Mouse (Mus musculus) limb, embryonic 10.5 days (tissue): ENCODE results near the gene Slc16a2. TPM values are rescaled to one million over a fixed set of nuclear protein-coding genes. Genes with fewer than 3 reads are reported as not detected.
"Not testable (repeated sequence)": the region's sequence is repeated elsewhere in the genome, so short reads cannot be mapped to it uniquely, and the experiment has no call there.

Source experiments
- DNase-seq: peaks from one replicate; pipeline ENCODE4 v3.0.0-alpha.2; 2017; ENCODE audit warnings: low spot score
- H3K27ac ChIP-seq: fragments of 300-500 bp; sonication (generic); 2 replicates; pipeline ENCODE4 v1.5.1; 2016; ENCODE audit warnings: mild to moderate bottlenecking
- H3K27me3 ChIP-seq: fragments of 300-500 bp; sonication (generic); 2 replicates; pipeline ENCODE4 v1.6.1; 2016; ENCODE audit warnings: low read depth, mild to moderate bottlenecking; ENCODE audit not compliant: poor library complexity, severe bottlenecking
- H3K36me3 ChIP-seq: fragments of 300-500 bp; sonication (generic); 2 replicates; pipeline ENCODE4 v1.6.1; 2016; ENCODE audit warnings: mild to moderate bottlenecking, moderate library complexity
- H3K4me1 ChIP-seq: fragments of 300-500 bp; sonication (generic); 2 replicates; pipeline ENCODE4 v1.6.1; 2016
- H3K4me3 ChIP-seq: fragments of 300-500 bp; sonication (generic); 2 replicates; pipeline ENCODE4 v1.5.1; 2016; ENCODE audit warnings: mild to moderate bottlenecking, moderate library complexity
- H3K9me3 ChIP-seq: fragments of 300-500 bp; sonication (generic); replicated peaks from 2 replicates; pipeline ENCODE4 v1.6.1; 2016; ENCODE audit warnings: mild to moderate bottlenecking
- WGBS: fragments of 180-500 bp; shearing (Covaris S2); methylation state at CpG from one replicate; pipeline ENCODE4 v1.1.7; 2016; 5-methylcytosine and 5-hydroxymethylcytosine counted together
- polyA plus RNA-seq: library from polyadenylated mRNA; unstranded; fragments of >200 nt; fragmentation: Nextera tagmentation; extraction: Ambion mirVana; gene quantifications from 2 replicates; pipeline ENCODE4 v1.2.1, GENCODE M21; 2016

The Slc16a2 gene
- polyA plus RNA-seq, 1 experiment from 2014 or later = 14.8 TPM

DNA sequence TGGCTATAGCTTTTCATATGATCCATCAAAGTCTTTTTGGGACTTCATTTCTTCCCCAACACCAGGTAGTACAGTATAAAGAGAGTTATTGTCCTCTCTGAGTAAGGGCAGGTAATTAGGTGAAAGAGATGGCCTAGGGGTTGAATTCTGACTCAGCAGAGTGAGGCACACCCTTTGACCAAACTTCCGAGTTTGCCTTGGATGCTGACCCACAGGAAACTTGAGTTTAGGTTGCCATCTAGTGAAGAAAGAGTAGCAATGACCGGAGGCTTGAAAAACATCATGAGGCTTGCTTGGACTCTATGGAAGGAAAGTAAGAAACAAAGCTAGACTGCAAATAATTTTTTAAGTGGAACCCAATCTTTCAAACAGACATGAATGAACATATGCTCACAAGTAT is 147.1 kb downstream of the Slc16a2 start:
- Histone ChIP-seq H3K4me3 (no peak overlapping the region), H3K27ac (no peak overlapping the region), H3K36me3 (no peaks in the 10 kb centered on the region), H3K9me3 (no peaks in the 10 kb centered on the region), H3K27me3 (peaks cover 48% of the 10 kb centered on the region), H3K4me1 (no peaks in the 10 kb centered on the region)
- DNase-seq = no peak
- 26% methylated on average over 2 of the region's 2 CpGs for WGBS

DNA sequence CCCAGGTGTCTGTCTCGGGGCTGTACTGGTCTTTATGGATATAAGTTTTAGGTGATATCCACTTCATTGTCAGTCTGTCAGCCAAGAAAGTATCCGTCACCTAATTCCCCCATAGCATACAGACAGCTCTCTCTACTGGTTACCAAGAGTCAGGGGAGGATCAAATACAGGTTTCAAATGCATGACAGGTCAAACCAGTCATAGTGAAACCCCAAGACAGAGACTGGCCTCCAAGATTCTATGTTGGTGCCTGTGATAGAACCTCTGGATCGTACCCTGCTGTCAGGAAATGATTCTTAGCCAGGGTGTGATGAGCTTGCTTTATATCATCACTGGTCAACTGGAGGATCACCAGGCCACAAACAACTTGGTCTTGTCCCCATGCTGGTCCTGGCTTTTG is 148.0 kb downstream of the Slc16a2 start:
- Histone ChIP-seq H3K4me1 (no peaks in the 10 kb centered on the region), H3K27ac (no peak overlapping the region), H3K4me3 (no peak overlapping the region), H3K27me3 (peaks cover 39% of the 10 kb centered on the region), H3K9me3 (no peaks in the 10 kb centered on the region), H3K36me3 (no peaks in the 10 kb centered on the region)
- no peak for DNase-seq
- WGBS = 77% methylated on average over 3 of the region's 3 CpGs

DNA sequence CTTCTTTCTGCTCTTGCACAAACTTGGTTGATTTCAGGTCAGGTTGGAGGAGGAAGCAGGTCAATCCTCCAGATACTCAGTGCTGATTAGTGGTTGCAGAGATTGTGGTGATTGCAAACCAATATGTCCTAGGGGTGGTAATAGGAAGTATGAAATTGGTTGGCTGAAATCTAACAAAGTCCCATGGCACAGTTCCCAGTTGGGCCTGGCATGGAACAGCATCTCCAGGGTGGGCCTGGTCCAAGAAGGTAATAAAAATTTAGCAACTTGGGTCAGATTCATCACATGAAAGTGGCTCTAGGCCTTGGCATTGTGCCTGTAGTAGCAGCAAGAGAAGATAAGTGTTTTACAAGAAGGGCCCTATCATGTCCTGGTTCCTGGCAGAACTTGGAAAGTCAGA is 151.5 kb downstream of the Slc16a2 start:
- no peaks in the 10 kb centered on the region for H3K4me1 ChIP-seq
- H3K36me3 ChIP-seq = no peaks in the 10 kb centered on the region
- H3K27ac ChIP-seq = no peak overlapping the region
- H3K4me3 ChIP-seq = no peak overlapping the region
- H3K9me3 ChIP-seq = no peaks in the 10 kb centered on the region
- H3K27me3 ChIP-seq = peaks cover 32% of the 10 kb centered on the region
- DNase-seq = no peak

DNA sequence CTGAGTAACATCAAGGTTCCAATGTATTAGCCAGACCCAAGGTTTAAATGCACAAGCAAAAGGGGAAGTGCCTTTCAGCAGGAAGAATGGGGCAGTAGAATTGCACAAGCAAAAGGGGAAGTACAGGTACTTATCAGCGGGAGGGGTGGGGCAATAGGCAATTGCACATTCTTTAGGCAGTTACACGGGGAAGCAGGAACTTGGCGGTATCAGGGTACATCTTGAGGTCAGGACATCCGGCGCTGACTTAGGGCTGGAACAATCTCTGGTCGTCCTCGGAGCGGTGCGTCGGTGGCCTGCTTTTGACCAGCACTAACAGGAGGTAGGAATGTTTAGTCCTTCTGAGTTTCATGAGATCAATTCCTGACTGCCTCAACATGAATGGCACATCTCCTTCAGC is 157.3 kb downstream of the Slc16a2 start:
- H3K36me3 ChIP-seq, H3K27ac ChIP-seq, H3K4me3 ChIP-seq, H3K9me3 ChIP-seq, DNase-seq, H3K4me1 ChIP-seq: not testable (repeated sequence)
- 92% methylated on average over 10 of the region's 10 CpGs for WGBS
- H3K27me3 ChIP-seq = peaks cover 54% of the 10 kb centered on the region

DNA sequence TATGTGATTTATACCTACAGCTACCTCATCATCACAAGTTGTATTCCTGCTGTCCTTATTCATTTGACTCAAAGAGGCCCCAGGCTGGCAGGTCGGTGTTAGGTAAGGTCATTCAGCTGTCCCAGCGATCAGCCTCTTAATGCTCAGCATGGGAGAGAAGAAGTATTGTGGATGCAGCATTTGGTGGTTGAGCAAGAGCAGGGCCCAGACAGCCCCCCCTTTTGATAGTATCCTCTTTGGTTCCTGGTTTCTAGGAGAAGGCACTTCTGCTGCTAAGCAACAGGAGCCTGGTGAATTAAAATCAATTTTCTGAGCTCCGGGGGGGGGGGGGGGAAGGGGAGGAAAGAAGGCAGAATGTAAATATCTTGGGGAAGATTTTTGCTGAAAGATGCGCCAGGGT is 162.8 kb downstream of the Slc16a2 start:
- Histone ChIP-seq H3K9me3 (no peaks in the 10 kb centered on the region), H3K27ac (no peak overlapping the region), H3K4me3 (no peak overlapping the region), H3K4me1 (no peaks in the 10 kb centered on the region), H3K27me3 (peaks cover 69% of the 10 kb centered on the region), H3K36me3 (no peaks in the 10 kb centered on the region)
- DNase-seq = no peak
- 73% methylated on average over 4 of the region's 4 CpGs for WGBS

DNA sequence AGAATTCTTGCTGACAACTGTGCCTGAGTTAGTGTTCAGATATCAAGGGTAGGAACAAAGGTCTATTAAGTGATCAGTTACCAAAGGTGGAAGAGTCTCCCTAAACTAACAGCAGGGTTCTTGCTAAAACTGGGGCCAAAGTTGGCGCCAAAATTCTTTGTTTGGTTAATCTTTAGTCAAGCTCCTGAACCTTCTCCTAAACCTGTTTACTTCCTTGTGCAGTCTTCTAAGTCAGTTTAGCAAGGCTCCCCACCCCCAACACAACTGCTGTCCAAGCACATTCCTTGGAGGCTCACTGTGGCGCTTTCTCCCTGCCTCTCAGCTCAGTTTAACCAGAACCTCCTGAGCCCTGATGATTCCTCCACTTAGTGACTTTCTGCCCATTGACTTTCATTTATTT is 168.8 kb downstream of the Slc16a2 start:
- DNase-seq = no peak
- H3K4me3 ChIP-seq = no peak overlapping the region
- H3K4me1 ChIP-seq = no peaks in the 10 kb centered on the region
- no peaks in the 10 kb centered on the region for H3K36me3 ChIP-seq
- WGBS = 44% methylated on average over 2 of the region's 2 CpGs
- no peaks in the 10 kb centered on the region for H3K9me3 ChIP-seq
- H3K27me3 ChIP-seq = peaks cover 75% of the 10 kb centered on the region
- H3K27ac ChIP-seq = no peak overlapping the region

DNA sequence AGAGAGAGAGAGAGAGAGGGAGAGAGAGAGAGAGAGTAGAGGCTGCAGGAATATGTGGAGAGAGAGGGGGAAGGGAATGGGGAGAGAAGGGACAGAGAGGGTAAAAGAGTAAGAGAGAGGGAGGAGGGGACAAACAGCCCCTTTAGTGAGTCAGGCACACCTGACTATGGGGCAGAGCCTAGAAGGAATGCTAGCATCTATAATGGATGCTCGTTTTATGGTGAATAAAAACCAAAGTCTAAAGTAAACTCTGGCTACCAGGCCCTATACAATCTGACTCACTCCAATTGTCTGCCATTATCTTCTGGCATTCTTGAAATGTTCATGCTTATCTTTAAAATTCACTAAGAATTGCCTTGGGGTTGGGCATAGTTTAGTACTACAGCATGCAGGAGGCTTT is 169.7 kb downstream of the Slc16a2 start:
- no peaks in the 10 kb centered on the region for H3K36me3 ChIP-seq
- no peak overlapping the region for H3K4me3 ChIP-seq
- no peak overlapping the region for H3K27ac ChIP-seq
- 67% methylated on average over 1 of the region's 1 CpGs for WGBS
- no peaks in the 10 kb centered on the region for H3K4me1 ChIP-seq
- peaks cover 78% of the 10 kb centered on the region for H3K27me3 ChIP-seq
- no peaks in the 10 kb centered on the region for H3K9me3 ChIP-seq
- no peak for DNase-seq

Other genes starting within 250 kb of the Slc16a2 start
- gene Zcchc13, start 191.4 kb downstream of the Slc16a2 start, polyA plus RNA-seq = not detected in 2 replicates
- gene Rlim, start 159.3 kb upstream of the Slc16a2 start, polyA plus RNA-seq = 38.3 and 43.3 TPM in 2 replicates